Mouse (Mus musculus): Measurements from ENCODE around the gene Ccl21a. TPM values are rescaled to one million over a fixed set of nuclear protein-coding genes. Genes with fewer than 3 reads are reported as not detected.
"Not testable (repeated sequence)": the region's sequence is repeated elsewhere in the genome, so short reads cannot be mapped to it uniquely, and the experiment has no call there.

Ccl21a gene
- not detected for total RNA-seq (2021)

GRCm38 (mm10) chr4:42773893-42774292, at the start of gene Ccl21a:
Gene Ccl21a (minus strand): TSS chr4:42773993.
- DNase-seq; intact Hi-C loops (cut with DNase I): not testable (repeated sequence)

DNA sequence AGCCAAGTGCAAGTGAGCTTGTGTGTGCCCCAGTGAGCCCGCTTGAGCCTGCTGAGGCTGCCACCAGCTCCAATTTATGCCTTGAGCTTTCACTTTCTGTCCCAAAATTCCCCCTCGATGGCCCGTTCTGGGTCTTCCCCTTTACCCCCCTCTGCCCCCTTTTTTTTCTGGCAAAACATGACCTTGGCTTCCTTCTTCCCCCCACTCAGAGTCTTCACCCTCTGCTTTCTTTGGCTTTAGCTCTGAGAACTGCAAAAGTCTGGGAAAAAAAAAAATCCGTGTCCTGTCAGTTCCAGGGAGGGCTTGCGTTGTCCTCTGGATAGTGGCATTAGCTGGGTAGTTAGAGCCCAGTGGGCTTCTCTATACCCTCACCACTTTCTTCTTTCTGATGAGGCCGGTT, 17.3 kb downstream of the Ccl21a start, which contains the start of gene Ccl19:
Ccl19 (minus strand) TSS at position 101 of the 400 bp plus-strand sequence.
- DNase-seq; intact Hi-C loops (cut with DNase I): not testable (repeated sequence)

- intact Hi-C loops (cut with DNase I); DNase-seq: not testable (repeated sequence)
Observed at GRCm38 (mm10) chr4:42735245-42735644, 38.5 kb downstream of the Ccl21a start, which contains the start of gene 4930578G10Rik. Gene 4930578G10Rik (plus strand): TSS chr4:42735545.

Other genes with a start within 250 kb of the Ccl21a start
- under 1 TPM in 1 of 2 experiments, not detected in 1; 0.08 TPM for gene Fam205a2, start 245.8 kb downstream of the Ccl21a start, total RNA-seq (2021)
- not detected for gene Gm10591, start 161.8 kb downstream of the Ccl21a start, total RNA-seq (2021)
- 10 to 100 TPM in 1 of 2 experiments, 1 to 10 TPM in 1; 9.3 to 11.7 TPM for gene Gm2564, start 144.3 kb downstream of the Ccl21a start, total RNA-seq (2021)
- gene Ccl27b, start 118.7 kb downstream of the Ccl21a start, total RNA-seq (2021) = 1 to 10 TPM in 1 of 2 experiments, not detected in 1; 2.0 TPM
- not detected for gene Il11ra2, start 112.1 kb downstream of the Ccl21a start, total RNA-seq (2021)
- 1 to 10 TPM in 1 of 2 experiments, under 1 TPM in 1; 0.96 to 2.8 TPM for gene 4930578G10Rik, start 38.4 kb downstream of the Ccl21a start, total RNA-seq (2021)
- not detected for gene Ccl19, start 17.4 kb downstream of the Ccl21a start, total RNA-seq (2021)
- gene Fam205a1, start 79.9 kb upstream of the Ccl21a start, total RNA-seq (2021) = under 1 TPM in 1 of 2 experiments, not detected in 1; 0.16 TPM
- gene Gm12394, start 82.8 kb upstream of the Ccl21a start, total RNA-seq (2021) = 1 to 10 TPM; 1.4 to 1.7 TPM
- gene Fam205c, start 100.2 kb upstream of the Ccl21a start, total RNA-seq (2021) = 1 to 10 TPM in 1 of 2 experiments, under 1 TPM in 1; 0.42 to 1.3 TPM
- gene Phf24, start 142.7 kb upstream of the Ccl21a start, total RNA-seq (2021) = 100 to 1,000 TPM; 156 to 162 TPM
- 100 to 1,000 TPM; 152 to 156 TPM for gene Dnajb5, start 175.8 kb upstream of the Ccl21a start, total RNA-seq (2021)
- gene 1700022I11Rik, start 195.6 kb upstream of the Ccl21a start, total RNA-seq (2021) = not detected
- gene Vcp, start 226.5 kb upstream of the Ccl21a start, total RNA-seq (2021) = 100 to 1,000 TPM; 244 to 265 TPM
- 10 to 100 TPM; 15.7 to 16.8 TPM for gene Fancg, start 236.5 kb upstream of the Ccl21a start, total RNA-seq (2021)